Mouse (Mus musculus): ENCODE measurements at regions not wholly inside any gene's neighbourhood (a gene's known extent, or its start where the extent isn't known, plus 50 kb on each side); places are given as distances from the start of the nearest gene placed in this dataset.

DNA sequence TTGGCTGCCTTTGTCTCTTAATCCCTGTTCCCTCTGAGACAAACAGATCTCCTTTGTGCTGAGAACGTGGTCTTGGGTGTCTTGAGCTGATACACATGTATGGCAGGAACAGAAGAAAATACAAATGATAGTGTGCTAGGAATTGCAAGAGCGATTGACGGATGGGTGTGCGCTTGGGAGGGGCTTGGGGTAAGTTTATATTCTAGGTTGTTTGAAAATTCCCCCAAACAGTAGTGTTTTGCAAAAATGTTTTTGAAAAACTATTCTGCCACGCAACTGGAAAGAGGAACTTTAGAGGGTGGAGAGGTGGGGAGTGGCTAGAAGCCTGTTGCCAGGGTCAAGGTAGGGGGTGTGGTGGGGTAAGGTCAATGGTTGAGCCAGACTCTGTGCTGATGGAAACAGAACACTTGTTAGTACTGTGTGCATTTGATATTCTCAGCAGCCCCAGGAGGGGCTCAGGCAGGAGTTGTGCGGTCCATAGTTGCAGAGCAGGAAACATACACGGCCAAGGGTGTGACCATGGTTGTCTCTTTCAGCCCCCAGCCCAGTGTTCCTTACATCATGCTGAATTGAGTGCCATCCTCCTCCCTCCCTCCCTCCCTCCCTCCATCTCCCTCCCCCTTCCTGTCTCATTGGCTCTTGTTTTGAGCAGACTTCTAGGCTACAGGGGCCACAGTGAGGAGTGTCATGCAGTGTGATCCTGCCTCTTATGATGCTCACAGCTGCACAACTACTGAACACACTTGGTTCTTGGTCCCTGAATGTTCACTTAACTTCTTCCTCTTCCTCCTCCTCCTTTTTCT lies 88.2 kb downstream of the Prl2c3 start:
- TF ChIP-seq CTCF (IDR thresholded peaks at IDR 0.05; ENCODE audit: low read depth, low read length), result no peak
- TF ChIP-seq POLR2A (IDR thresholded peaks at IDR 0.05; ENCODE audit: borderline replicate concordance, low read depth, low read length), result no peak

All from bone marrow macrophage, adult 2 months (primary cell).